Mouse (Mus musculus) adrenal gland, postnatal 14 days (tissue): ENCODE data around the gene Ptprg. TPM values are rescaled to one million over a fixed set of nuclear protein-coding genes. Genes with fewer than 3 reads are reported as not detected.

Experiments used
- DNase-seq: peaks from one replicate; pipeline ENCODE4 v3.0.0; 2021; ENCODE audit warnings: mixed read lengths
- total RNA-seq: library from RNA; stranded (reverse); gene quantifications from 2 replicates; pipeline ENCODE4 v1.2.3, GENCODE M21; 2021

The Ptprg gene
- total RNA-seq, 1 experiment from 2014 or later = 99.9 TPM

DNA sequence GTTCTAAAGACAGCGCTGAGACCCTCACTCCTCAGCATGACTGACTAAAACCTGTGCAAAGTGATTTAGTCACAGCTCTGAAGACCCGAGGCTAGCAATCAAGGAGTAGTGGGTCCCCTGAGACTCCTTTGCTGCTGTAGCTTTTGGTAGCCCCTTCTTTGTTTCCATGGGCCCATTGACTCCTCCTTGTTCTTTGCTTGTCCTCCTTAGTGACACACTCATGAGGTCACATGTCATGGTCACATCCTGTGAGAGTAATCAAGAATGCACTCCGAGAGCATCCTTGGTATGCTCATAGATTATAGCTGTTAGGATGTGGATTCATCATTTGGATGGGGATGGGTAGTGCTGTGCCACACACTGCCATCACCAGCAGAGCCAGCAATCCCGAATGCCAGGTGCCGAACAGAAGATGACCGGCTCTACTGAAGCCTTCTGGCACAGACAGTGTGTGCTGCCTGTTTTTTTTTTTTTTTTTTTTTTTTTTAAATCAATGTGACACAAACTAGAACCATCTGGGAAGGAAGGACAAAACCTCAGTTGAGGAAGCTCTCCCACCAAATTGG is 64.9 kb downstream of the Ptprg start:
- DNase-seq = no peak

DNA sequence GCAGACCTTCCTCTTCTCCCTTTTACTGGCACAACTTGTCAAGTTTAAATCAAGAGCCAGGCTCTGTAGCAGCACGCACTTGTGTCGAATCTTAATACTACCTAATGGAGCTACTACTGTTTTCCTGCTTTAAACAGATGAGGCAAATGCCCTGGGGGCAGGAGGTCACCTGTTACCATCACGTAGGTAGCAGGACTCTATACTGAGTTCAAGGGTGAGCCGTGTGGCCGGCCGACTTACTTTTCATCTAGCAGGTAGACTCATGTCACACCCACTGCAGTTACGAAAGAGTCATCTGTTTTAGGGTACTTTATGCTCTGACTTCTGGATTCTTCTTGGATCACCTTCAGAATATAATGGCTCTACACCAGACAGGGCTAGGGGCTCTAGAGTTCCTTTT is 66.3 kb downstream of the Ptprg start:
- DNase-seq = no peak

DNA sequence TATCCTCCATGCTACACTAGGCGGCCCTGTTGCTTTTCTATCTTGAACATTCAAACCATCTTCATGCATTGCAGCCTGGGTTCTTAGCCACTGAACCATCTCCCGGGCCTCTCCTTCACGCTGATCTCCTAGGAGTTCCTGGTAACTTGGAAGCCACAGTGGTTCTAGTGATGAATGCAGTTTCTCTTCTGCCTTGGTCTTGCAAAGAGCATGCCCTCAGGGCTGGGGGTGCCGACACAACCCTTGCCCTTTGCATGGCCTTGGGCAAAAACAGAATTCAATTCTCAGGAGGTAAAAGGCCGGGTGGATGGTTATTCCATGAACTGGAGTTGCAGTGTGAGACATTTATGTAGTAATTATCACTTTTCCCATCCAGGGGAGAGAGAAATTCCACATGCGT is 67.0 kb downstream of the Ptprg start:
- DNase-seq = no peak

DNA sequence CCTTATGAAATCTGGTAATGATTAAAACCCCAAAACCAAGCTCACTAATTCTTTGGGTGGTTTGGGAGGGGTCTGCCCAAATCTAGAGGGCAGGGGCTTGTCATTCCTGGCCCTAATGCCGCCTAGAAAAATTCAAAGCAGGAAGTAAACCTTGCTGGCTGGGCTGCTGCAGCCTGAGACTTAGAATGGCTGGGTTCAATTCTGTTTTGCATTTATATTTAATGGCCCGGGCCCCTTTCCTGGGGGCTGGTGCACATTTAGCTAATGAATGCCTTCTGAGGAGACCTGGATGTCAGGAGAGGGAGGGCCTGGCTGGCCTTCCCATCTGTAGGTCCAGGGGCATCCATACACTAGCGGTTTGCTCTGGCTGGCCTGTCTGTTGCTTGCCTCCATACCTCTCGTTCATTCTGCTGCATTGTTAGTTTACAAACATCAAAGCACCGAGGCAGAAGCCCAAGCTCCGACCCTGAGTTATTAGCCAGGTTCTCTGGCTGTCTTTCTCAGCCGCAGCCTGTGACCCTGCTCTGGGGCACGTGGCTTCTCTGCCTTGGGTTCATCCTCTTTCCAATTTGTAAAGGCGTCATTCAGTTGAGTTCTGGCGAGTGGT is 67.7 kb downstream of the Ptprg start:
- DNase-seq = no peak

GRCm38 (mm10) chr14:11623576-11623975 is 70.2 kb downstream of the Ptprg start:
- no peak for DNase-seq

- DNase-seq = no peak
These were observed 77.4 kb downstream of the Ptprg start for GRCm38 (mm10) chr14:11630736-11631135.

DNA sequence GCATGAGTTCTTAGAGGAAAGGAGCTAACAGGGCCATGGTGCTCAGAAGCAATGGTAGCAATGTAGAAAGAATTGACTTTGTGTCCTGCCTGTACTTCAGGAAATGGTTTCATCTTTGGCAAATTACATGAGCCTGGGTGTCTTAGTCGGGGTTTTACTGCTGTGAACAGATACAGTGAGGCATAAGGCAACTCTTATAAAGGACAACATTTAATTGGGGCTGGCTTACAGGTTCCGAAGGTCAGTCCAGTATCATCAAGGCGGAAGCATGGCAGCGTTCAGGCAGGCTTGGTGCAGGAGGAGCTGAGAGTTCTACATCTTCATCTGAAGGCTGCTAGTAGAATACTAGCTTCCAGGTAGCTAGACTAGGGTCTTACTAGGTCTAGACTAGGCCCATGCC is 78.2 kb downstream of the Ptprg start:
- DNase-seq = no peak

DNA sequence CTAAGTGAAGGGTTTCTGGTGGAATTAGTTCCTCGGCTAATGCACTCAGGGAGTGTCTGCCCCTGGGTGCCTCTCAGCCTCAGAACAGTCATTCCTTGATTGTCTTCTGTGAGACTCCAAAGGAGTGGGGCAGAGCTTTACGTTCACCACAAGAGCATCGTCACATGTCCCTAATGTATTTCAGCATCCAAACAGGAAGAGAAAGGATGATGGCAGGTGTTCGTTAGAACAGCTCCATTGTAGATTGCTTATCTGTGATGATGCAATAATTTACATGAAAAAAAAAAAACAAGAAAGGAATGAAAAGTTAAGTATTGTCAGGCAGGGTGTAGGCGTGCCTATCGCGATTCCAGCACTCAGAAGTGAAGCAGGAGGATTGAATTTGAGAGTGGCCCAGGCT is 84.3 kb downstream of the Ptprg start:
- no peak for DNase-seq

DNA sequence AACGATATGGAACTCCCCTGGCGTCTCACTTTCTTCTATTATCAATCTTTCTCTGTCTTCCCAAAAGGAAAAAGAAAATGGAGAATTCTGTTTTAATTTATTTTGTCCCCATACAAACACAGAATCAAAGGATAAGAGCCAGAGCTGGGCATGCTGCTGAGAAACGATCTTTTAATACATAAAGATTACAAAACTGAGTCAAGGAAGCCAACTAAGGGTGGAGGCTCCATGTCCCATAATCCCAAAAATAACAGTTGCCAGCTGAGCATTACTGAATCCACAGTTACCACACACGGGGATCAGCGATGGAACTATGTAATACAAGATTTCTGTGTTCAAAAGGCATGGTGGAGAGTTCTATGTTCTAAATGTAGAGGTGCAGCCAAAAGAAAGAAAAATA is 86.0 kb downstream of the Ptprg start:
- no peak for DNase-seq

DNA sequence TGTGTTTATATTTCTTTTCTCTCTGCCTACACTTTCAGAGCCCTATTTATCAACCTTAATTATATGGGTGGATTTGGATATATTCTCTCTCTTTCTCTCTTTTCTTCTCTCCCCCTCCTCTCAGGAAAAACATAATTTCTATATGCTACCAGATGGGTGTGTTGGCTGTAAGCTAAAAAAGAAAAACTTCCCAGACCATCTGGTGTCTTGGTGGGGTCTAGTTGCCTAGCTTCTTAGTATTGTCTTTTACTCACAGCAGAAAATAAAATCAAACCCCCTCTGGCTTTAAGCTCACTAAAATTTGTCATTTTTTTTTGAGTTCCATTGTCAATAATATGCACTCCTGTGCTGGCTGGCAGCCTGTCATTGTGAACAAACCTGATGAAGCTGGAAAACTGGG is 87.0 kb downstream of the Ptprg start:
- DNase-seq = no peak

GRCm38 (mm10) chr14:11640996-11641395 is 87.7 kb downstream of the Ptprg start:
- no peak for DNase-seq

DNA sequence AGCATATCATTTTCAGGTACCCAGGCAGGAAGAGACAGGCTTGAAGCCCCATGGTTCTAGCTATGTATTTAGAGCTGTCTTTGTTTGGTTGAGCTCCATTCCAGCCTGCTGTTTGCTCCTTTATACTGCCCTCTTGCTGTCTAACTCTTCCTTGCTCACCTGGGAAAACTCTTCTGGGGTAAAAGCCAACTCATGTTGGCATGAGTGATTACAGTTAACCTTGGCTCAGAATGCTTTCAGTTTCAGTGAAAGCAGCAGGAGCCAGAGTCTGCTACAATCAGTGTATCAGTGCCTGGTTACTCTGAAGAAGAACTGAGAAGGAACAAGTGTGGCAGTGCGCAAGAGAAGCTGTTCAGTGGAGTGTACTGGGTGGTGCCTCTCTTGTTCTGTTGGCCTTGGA is 89.6 kb downstream of the Ptprg start:
- peak; percentile 67 for DNase-seq

- no peak for DNase-seq
These were observed 104.0 kb downstream of the Ptprg start for GRCm38 (mm10) chr14:11657374-11657773.

- no peak for DNase-seq
These were observed 110.4 kb downstream of the Ptprg start for GRCm38 (mm10) chr14:11663661-11664215.

GRCm38 (mm10) chr14:11664302-11664701 is 111.0 kb downstream of the Ptprg start:
- no peak for DNase-seq

GRCm38 (mm10) chr14:11665046-11665445 is 111.7 kb downstream of the Ptprg start:
- no peak for DNase-seq

GRCm38 (mm10) chr14:11667762-11668161 is 114.4 kb downstream of the Ptprg start:
- no peak for DNase-seq

DNA sequence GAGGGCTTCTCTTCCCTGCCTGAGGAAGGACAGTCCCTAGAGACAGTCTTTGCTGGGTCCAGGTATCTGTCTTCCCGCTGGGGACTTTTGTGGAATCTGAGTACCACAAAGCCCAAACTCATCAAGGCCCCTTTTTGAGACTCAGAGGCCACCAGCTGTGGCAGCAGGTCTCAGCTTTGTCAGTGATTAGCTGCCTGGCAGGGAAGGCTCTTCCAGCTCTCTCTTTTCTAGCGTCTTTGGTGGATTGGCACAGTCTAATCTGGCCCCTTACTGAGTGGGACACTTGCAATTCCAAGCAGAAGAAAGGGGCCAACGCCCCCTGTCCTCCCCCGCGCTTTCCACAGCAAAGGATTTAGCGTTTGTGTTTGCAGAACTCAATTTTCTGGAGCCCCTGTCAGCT is 117.5 kb downstream of the Ptprg start:
- no peak for DNase-seq

- DNase-seq = peak; percentile 9
These were observed 119.7 kb downstream of the Ptprg start for GRCm38 (mm10) chr14:11672981-11673547.

DNA sequence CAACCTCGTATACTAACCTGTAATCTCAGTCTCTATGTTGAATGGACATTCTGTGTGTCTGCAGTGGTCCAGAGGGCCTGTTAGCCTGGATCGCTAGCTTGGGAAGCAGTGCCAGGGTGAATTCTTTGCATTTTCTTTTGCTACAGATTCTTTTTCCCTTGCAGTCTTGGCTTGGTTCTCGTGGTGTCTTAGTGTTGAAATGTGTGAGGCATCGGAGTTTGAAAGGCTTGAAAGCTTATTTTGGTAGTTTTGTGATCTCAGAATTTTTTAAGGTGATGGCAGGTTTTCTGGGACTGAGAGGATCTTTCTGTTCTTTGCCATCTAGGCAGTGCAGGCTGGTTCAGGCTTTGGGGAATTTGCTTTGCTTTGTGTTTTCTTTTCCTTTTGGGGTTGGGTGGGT is 124.9 kb downstream of the Ptprg start:
- no peak for DNase-seq

DNA sequence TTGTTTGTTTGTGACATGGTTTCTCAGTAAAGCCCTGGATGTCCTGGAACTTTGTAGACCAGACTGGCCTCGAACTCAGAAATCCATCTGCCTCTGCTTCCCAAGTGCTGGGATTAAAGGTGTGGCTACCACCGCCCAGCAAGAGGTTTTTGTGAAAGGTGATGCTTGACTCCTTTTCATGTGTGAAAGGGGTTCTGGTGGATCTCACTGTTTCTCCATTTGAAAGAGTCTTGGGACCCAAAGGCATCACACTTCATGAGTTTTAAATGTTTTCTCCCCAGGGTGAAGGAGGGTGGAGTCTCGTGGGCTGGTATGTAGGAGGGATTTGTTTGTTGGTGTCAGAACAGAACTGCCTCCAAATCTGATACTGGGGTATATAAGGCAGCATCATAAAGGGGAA is 126.4 kb downstream of the Ptprg start:
- DNase-seq = no peak

- DNase-seq = no peak
These were observed 127.3 kb downstream of the Ptprg start for GRCm38 (mm10) chr14:11680621-11681020.

- DNase-seq = no peak
These were observed 129.1 kb downstream of the Ptprg start for GRCm38 (mm10) chr14:11682441-11682840.
